22 mouse cellular contexts compared by ENCODE assay signal in genomic region chr2:43545665-43546064, GRCm38 (mm10). TPM values are rescaled to one million over a fixed set of nuclear protein-coding genes. Genes with fewer than 3 reads are reported as not detected.
DNase-seq lines count a peak whose midpoint lies in the region; ATAC-seq and TF ChIP-seq lines count a peak whose summit lies in the region.
"Had no signal": no experiment of that assay in that cellular context is flagged by ENCODE, and none has a peak within 500 bp of the region (broad histone marks: within the 10 kb centered on the region; RNA-seq: fewer than 3 reads in every experiment).

No protein-coding gene starts in this region.

- TF ChIP-seq POLR2A in liver, adult 2 months (IDR thresholded peaks at IDR 0.05; ENCODE audit: extremely low read depth, insufficient read depth, low read length) = no peak

- no peaks in the 10 kb centered on the region for H3K36me3 ChIP-seq in liver, adult 2 months (ENCODE audit: control insufficient read depth, insufficient read depth, low read length)
- H3K36me3 ChIP-seq in liver, embryonic 11.5 days (ENCODE audit: control insufficient read depth, insufficient read depth, low read length) = no peaks in the 10 kb centered on the region
- no peaks in the 10 kb centered on the region for H3K36me3 ChIP-seq in neural tube, embryonic 15.5 days
- H3K36me3 ChIP-seq: embryonic facial prominence, embryonic 12.5 days; forebrain, embryonic 12.5 days; heart, embryonic 13.5 days; hindbrain, embryonic 12.5 days had no signal

- WGBS in liver, adult 2 months = 73% methylated on average over 3 of the region's 3 CpGs
- 47% methylated on average over 3 of the region's 3 CpGs for WGBS in liver, embryonic 11.5 days
- WGBS in neural tube, embryonic 15.5 days = 78% methylated on average over 3 of the region's 3 CpGs

- DNase-seq in liver, adult 2 months (ENCODE audit: extremely low read depth, low read depth, low spot score) = peak; percentile 21
- no peak for DNase-seq in liver, embryonic 11.5 days (ENCODE audit: low spot score)
- peak; percentile 49 for DNase-seq in lung, postnatal 36 days
- DNase-seq in lung, postnatal 14 days = no peak
- no peak for DNase-seq in spleen, postnatal 10 days (ENCODE audit: low spot score in 2 of 2)
- DNase-seq: adrenal gland, adult 2 months; adrenal gland, postnatal 25 days; B cell, adult 2 months; cerebellum, adult 11 months; cerebellum, adult 8-10 months; cerebellum, postnatal 14 days; gastrocnemius, postnatal 10 days; heart, postnatal 36 days had no signal

- H3K27me3 ChIP-seq in liver, adult 2 months (ENCODE audit: control insufficient read depth, insufficient read depth, low read length) = no peaks in the 10 kb centered on the region
- no peaks in the 10 kb centered on the region for H3K27me3 ChIP-seq in liver, embryonic 11.5 days (replicated peaks; ENCODE audit: control insufficient read depth, insufficient read depth, low read length)
- no peaks in the 10 kb centered on the region for H3K27me3 ChIP-seq in neural tube, embryonic 15.5 days (replicated peaks)
- H3K27me3 ChIP-seq: embryonic facial prominence, embryonic 12.5 days; forebrain, embryonic 12.5 days; heart, embryonic 13.5 days; hindbrain, embryonic 12.5 days had no signal

- H3K27ac ChIP-seq in liver, adult 2 months (replicated peaks; ENCODE audit: insufficient read depth, low read depth, low read length) = no peak overlapping the region
- no peak overlapping the region for H3K27ac ChIP-seq in liver, embryonic 11.5 days (ENCODE audit: low read depth, low read length)
- H3K27ac ChIP-seq in neural tube, embryonic 15.5 days (replicated peaks) = no peak overlapping the region
- H3K27ac ChIP-seq: embryonic facial prominence, embryonic 12.5 days; forebrain, embryonic 12.5 days; heart, embryonic 13.5 days; hindbrain, embryonic 12.5 days had no signal

- peaks cover 9% of the 10 kb centered on the region; the same call in 1 of the 2 replicates for H3K4me1 ChIP-seq in liver, adult 2 months (ENCODE audit: control insufficient read depth, insufficient read depth, low read length)
- H3K4me1 ChIP-seq in liver, embryonic 11.5 days (replicated peaks; ENCODE audit: control insufficient read depth, insufficient read depth, low read length) = no peaks in the 10 kb centered on the region
- no peaks in the 10 kb centered on the region for H3K4me1 ChIP-seq in neural tube, embryonic 15.5 days
- H3K4me1 ChIP-seq: embryonic facial prominence, embryonic 12.5 days; forebrain, embryonic 12.5 days; heart, embryonic 13.5 days; hindbrain, embryonic 12.5 days had no signal

- H3K9me3 ChIP-seq in liver, embryonic 11.5 days (ENCODE audit: control insufficient read depth, low read length) = no peaks in the 10 kb centered on the region
- no peaks in the 10 kb centered on the region for H3K9me3 ChIP-seq in neural tube, embryonic 15.5 days (replicated peaks)
- H3K9me3 ChIP-seq: embryonic facial prominence, embryonic 12.5 days; forebrain, embryonic 12.5 days; heart, embryonic 13.5 days; hindbrain, embryonic 12.5 days had no signal

- no peak for TF ChIP-seq CTCF in liver, adult 2 months (IDR thresholded peaks at IDR 0.05; ENCODE audit: low read depth, low read length)

- no peak for ATAC-seq in liver, embryonic 11.5 days (replicated peaks; ENCODE audit: low FRiP score)
- peak; percentile 99 for ATAC-seq in megakaryocyte, adult 5-6 weeks (ENCODE audit: poor library complexity, severe bottlenecking)
- no peak for ATAC-seq in neural tube, embryonic 15.5 days (ENCODE audit: low FRiP score)
- ATAC-seq: forebrain, embryonic 16.5 days; hindbrain, embryonic 16.5 days had no signal

- H3K79me2 ChIP-seq in liver, adult 2 months (ENCODE audit: control insufficient read depth, insufficient read depth, low read length) = no peaks in the 10 kb centered on the region

- H3K4me2 ChIP-seq in liver, embryonic 11.5 days = no peak overlapping the region
- no peak overlapping the region for H3K4me2 ChIP-seq in neural tube, embryonic 15.5 days
- H3K4me2 ChIP-seq: embryonic facial prominence, embryonic 12.5 days; forebrain, embryonic 12.5 days; heart, embryonic 13.5 days; hindbrain, embryonic 12.5 days had no signal

- H3K9ac ChIP-seq in liver, adult 2 months (ENCODE audit: low read depth, low read length) = no peak overlapping the region
- H3K9ac ChIP-seq in liver, embryonic 11.5 days (ENCODE audit: low read depth, low read length) = no peak overlapping the region
- no peak overlapping the region for H3K9ac ChIP-seq in neural tube, embryonic 15.5 days (replicated peaks)
- H3K9ac ChIP-seq: embryonic facial prominence, embryonic 12.5 days; forebrain, embryonic 12.5 days; heart, embryonic 13.5 days; hindbrain, embryonic 12.5 days had no signal

- H3K4me3 ChIP-seq in liver, adult 2 months (ENCODE audit: insufficient read depth, low read depth, low read length) = no peak overlapping the region
- H3K4me3 ChIP-seq in liver, embryonic 11.5 days (ENCODE audit: low read depth, low read length) = no peak overlapping the region
- no peak overlapping the region for H3K4me3 ChIP-seq in neural tube, embryonic 15.5 days (replicated peaks)
- H3K4me3 ChIP-seq: embryonic facial prominence, embryonic 12.5 days; forebrain, embryonic 12.5 days; heart, embryonic 13.5 days; hindbrain, embryonic 12.5 days had no signal

RNA-seq across cellular contexts. Expression of gene Kynu, which starts 9.5 kb away (rescaled TPM):
- total RNA-seq in liver, adult 2 months (2014; rRNA removed) = 130 and 154 TPM in 2 replicates
- polyA plus RNA-seq in liver, adult 2 months (2012; rRNA removed) = 52.8 and 54.1 TPM in 2 replicates
- 0.38 and 0.43 TPM in 2 replicates for polyA plus RNA-seq in liver, embryonic 11.5 days (2014; fragmentation: Nextera tagmentation; extraction: Ambion mirVana)
- 5.1 and 7.2 TPM in 2 replicates for total RNA-seq in megakaryocyte, adult 5-6 weeks (2015)
- total RNA-seq in megakaryocyte, adult 5-6 weeks (2017) = 8.0 and 8.6 TPM in 2 replicates
- 0.31 and 0.77 TPM in 2 replicates for polyA plus RNA-seq in neural tube, embryonic 15.5 days (2015; fragmentation: Nextera tagmentation; extraction: Ambion mirVana)
- total RNA-seq: adrenal gland, postnatal 25 days; gastrocnemius, postnatal 10 days; heart, postnatal 36 days had no signal
- polyA plus RNA-seq: adrenal gland, adult 2 months; heart, postnatal 0 days had no signal

Comparison
In these comparisons a context has a peak if more than half of its experiments do, and no peak if none do; other contexts are left out.
1. DNase-seq: peak in liver, adult 2 months (single experiment) and lung, postnatal 36 days (single experiment); none in liver, embryonic 11.5 days (single experiment), lung, postnatal 14 days (single experiment) and spleen, postnatal 10 days (0 of 2).
2. RNA of gene Kynu, which starts 9.5 kb away (polyA plus RNA-seq): 52.8 to 54.1 TPM in liver, adult 2 months; 0.38 to 0.43 TPM in liver, embryonic 11.5 days and 0.31 to 0.77 TPM in neural tube, embryonic 15.5 days; every median in the first group is over 10 times any median in the second.